Mouse (Mus musculus) hindbrain, embryonic 15.5 days (tissue): ENCODE results near the gene Pcmtd2. TPM values are rescaled to one million over a fixed set of nuclear protein-coding genes. Genes with fewer than 3 reads are reported as not detected.
A peak's percentile ranks its signal among the peaks of the same experiment; 100 is the strongest.
"Not testable (repeated sequence)": the region's sequence is repeated elsewhere in the genome, so short reads cannot be mapped to it uniquely, and the experiment has no call there.

ENCODE experiments used
- ATAC-seq: fragments of 200-750 bp; cut with Nextera tagmentation; 2 replicates; pipeline ENCODE4 v1.8.0; 2017; ENCODE audit warnings: low read depth, moderate number of reproducible peaks, moderate TSS enrichment; ENCODE audit not compliant: low FRiP score
- H3K27ac ChIP-seq: fragments of 300-500 bp; sonication (generic); replicated peaks from 2 replicates; pipeline ENCODE4 v1.5.1; 2015; ENCODE audit warnings: mild to moderate bottlenecking, inconsistent platforms
- H3K27me3 ChIP-seq: fragments of 300-500 bp; sonication (generic); 2 replicates; pipeline ENCODE4 v1.6.1; 2015; ENCODE audit warnings: control low read depth, inconsistent platforms
- H3K36me3 ChIP-seq: fragments of 300-500 bp; sonication (generic); 2 replicates; pipeline ENCODE4 v1.6.1; 2015; ENCODE audit warnings: control low read depth, inconsistent platforms
- H3K4me1 ChIP-seq: fragments of 300-500 bp; sonication (generic); replicated peaks from 2 replicates; pipeline ENCODE4 v1.6.1; 2015; ENCODE audit warnings: control low read depth, inconsistent platforms
- H3K4me2 ChIP-seq: fragments of 300-500 bp; sonication (generic); 2 replicates; pipeline ENCODE4 v1.6.1; 2015; ENCODE audit warnings: moderate library complexity, mild to moderate bottlenecking, inconsistent platforms
- H3K4me3 ChIP-seq: fragments of 300-500 bp; sonication (generic); 2 replicates; pipeline ENCODE4 v1.5.1; 2015; ENCODE audit warnings: mild to moderate bottlenecking, inconsistent platforms
- H3K9ac ChIP-seq: fragments of 300-500 bp; sonication (generic); 2 replicates; pipeline ENCODE4 v1.6.1; 2015; ENCODE audit warnings: inconsistent platforms
- H3K9me3 ChIP-seq: fragments of 300-500 bp; sonication (generic); 2 replicates; pipeline ENCODE4 v1.6.1; 2016; ENCODE audit warnings: control low read depth, inconsistent platforms
- WGBS: fragments of 180-500 bp; shearing (Covaris S2); methylation state at CpG from one replicate; pipeline ENCODE4 v1.1.7; 2015; 5-methylcytosine and 5-hydroxymethylcytosine counted together
- polyA plus RNA-seq: library from polyadenylated mRNA; unstranded; fragments of >200 nt; fragmentation: Nextera tagmentation; extraction: Ambion mirVana; gene quantifications from 2 replicates; pipeline ENCODE4 v1.2.1, GENCODE M21; 2015

The Pcmtd2 gene
- polyA plus RNA-seq: 27.2 and 28.8 TPM in 2 replicates

DNA sequence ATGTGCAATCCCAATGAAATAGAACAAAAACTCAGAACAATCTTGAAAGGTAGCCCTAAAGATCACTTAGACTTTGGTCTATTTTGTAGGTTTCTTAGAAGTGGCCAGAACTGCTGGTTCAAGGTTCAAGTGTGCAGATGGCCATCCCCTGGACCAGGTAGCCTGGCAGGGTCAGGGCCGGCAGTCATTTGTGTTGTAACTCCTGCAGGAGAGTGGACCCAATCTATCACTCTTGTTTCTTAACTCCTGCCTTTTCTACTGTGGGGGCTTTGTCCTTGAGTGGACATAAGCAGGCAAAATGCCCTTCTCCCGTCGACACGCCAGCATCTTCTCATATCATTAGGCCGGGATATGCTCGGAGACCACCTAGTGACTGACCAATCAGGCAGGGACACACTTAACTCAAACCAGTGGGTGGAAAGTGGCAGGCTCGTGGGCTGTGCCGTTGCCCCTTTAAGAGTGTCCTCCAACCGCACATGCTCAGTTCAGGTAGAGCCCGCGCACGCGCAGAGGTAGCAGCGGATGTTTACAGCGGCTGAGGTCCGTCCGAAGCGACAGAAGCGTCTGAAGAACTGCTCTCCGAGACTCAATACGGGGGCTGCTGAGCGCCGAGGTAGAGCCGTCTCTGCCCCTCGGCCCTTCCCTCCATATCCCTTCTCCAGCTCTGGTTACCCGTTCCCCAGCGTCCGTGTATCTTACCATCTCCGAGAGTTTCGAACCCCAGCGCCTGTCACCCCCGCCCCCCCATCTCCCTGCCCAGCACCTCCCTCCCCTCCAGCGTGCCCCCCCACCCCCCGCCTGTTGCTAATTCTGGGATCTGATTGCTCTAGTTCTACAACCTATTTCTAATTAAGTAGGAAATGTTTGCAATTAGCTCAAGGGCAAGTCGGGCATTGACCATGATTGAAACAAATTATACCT lies at the start of gene Pcmtd2:
Gene Pcmtd2, plus strand, starts transcription at position 483 of the 921 bp plus-strand sequence.
- Histone ChIP-seq H3K36me3 (peaks cover 4% of the 10 kb centered on the region; the same call in 1 of the 2 replicates), H3K4me3 (peak within 1 kb of the TSS; percentile 85), H3K9me3 (no peaks in the 10 kb centered on the region), H3K27me3 (no peaks in the 10 kb centered on the region), H3K4me2 (peak within 1 kb of the TSS; percentile 75), H3K27ac (peak within 1 kb of the TSS; percentile 88), H3K4me1 (peaks cover 16% of the 10 kb centered on the region), H3K9ac (peak within 1 kb of the TSS; percentile 82)
- ATAC-seq: peak; percentile 99
- WGBS: under 1% methylated on average over 35 of the region's 35 CpGs

DNA sequence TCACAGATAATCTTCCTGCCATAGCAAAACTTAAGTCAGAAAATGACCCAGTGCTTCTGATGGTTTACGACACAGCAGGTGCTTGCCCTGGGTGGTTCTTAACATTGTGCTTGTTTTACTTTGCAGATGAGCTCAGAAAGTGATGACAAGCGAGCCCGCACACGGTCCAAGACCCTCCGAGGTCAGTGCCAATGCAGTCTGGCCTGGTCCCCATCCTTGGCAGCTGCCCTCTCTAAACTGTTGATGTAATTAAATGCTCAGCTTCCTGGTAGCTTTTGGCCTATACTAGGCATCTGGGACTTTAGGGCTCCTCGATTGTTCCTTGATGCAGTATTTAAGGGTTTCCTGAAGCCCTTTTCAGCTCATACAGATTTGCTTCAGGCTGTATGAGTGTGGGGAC lies 48.3 kb upstream of the Pcmtd2 start:
- Histone ChIP-seq H3K36me3 (peaks cover 17% of the 10 kb centered on the region; the same call in 1 of the 2 replicates), H3K4me3 (no peak overlapping the region), H3K9me3 (no peaks in the 10 kb centered on the region), H3K9ac (no peak overlapping the region), H3K4me2 (no peak overlapping the region), H3K27ac (no peak overlapping the region), H3K27me3 (no peaks in the 10 kb centered on the region), H3K4me1 (no peaks in the 10 kb centered on the region)
- 77% methylated on average over 6 of the region's 6 CpGs for WGBS
- no peak for ATAC-seq

DNA sequence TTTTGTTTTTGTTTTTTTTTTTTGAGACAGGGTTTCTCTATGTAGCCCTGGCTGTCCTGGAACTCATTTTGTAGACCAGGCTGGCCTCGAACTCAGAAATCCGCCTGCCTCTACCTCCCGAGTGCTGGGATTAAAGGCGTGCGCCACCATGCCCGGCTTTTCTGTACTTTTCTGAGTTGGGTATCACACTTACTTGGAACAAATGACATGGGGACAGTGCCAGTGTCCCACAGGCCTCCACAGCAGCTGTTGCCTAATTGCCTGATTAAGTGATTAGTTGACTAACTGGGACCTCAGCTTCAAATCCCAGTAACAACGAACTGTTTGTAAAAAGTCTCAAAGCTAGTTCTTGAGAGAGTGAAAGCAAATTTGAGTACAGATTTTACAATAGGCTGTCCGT lies 44.5 kb upstream of the Pcmtd2 start:
- H3K9me3 ChIP-seq, H3K27ac ChIP-seq, H3K4me3 ChIP-seq, H3K4me1 ChIP-seq, H3K27me3 ChIP-seq, H3K4me2 ChIP-seq, H3K9ac ChIP-seq, ATAC-seq: not testable (repeated sequence)
- WGBS: 89% methylated on average over 8 of the region's 8 CpGs
- peaks cover 29% of the 10 kb centered on the region for H3K36me3 ChIP-seq

DNA sequence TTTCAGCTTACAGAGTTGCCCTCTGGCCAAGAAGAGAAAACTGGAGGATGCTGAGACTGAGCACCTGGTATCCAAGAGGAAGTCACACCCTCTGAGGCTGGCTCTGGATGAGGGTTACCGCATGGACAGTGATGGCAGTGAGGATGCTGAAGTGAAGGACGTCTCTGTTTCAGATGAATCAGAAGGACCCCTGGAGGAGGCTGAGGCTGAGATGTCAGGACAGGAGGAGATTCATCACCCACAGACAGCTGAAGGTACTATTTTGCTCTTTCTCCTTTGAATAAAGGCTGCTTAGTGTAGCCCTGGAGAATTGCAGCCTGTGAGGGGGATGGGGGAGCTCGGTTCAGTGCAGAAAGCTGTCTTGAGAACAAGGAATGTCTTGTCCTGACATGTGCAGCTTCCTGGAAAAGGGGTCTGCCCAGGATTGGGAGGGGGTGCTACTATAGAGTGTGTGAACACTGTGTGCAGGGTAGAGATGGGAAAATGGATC lies 42.0 kb upstream of the Pcmtd2 start:
- WGBS: 53% methylated on average over 3 of the region's 3 CpGs
- peaks cover 19% of the 10 kb centered on the region for H3K36me3 ChIP-seq
- no peak overlapping the region for H3K27ac ChIP-seq
- H3K27me3 ChIP-seq: no peaks in the 10 kb centered on the region
- no peak overlapping the region for H3K9ac ChIP-seq
- no peak overlapping the region for H3K4me3 ChIP-seq
- H3K9me3 ChIP-seq: no peaks in the 10 kb centered on the region
- ATAC-seq: peak; percentile 66; the same call in 1 of the 2 replicates
- no peak overlapping the region for H3K4me2 ChIP-seq
- H3K4me1 ChIP-seq: no peaks in the 10 kb centered on the region

DNA sequence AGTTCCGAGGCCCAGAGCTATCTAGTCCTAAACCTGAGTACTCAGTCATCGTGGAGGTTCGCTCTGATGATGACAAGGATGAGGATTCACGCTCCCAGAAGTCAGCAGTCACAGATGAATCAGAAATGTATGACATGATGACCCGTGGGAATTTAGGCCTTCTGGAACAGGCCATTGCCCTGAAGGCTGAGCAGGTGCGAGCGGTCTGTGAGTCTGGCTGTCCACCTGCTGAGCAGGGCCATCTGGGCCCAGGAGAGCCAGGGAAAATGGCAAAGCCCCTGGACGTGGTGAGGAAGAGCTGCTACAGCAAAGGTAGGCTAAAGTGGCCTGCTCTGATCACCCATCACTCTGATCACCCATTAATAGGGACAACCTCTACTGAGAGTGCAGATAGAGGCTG lies 40.0 kb upstream of the Pcmtd2 start:
- H3K4me3 ChIP-seq: no peak overlapping the region
- no peak overlapping the region for H3K9ac ChIP-seq
- WGBS: 60% methylated on average over 8 of the region's 8 CpGs
- H3K4me1 ChIP-seq: no peaks in the 10 kb centered on the region
- no peak overlapping the region for H3K4me2 ChIP-seq
- no peak overlapping the region for H3K27ac ChIP-seq
- H3K27me3 ChIP-seq: no peaks in the 10 kb centered on the region
- H3K9me3 ChIP-seq: no peaks in the 10 kb centered on the region
- peaks cover 30% of the 10 kb centered on the region for H3K36me3 ChIP-seq
- no peak for ATAC-seq

DNA sequence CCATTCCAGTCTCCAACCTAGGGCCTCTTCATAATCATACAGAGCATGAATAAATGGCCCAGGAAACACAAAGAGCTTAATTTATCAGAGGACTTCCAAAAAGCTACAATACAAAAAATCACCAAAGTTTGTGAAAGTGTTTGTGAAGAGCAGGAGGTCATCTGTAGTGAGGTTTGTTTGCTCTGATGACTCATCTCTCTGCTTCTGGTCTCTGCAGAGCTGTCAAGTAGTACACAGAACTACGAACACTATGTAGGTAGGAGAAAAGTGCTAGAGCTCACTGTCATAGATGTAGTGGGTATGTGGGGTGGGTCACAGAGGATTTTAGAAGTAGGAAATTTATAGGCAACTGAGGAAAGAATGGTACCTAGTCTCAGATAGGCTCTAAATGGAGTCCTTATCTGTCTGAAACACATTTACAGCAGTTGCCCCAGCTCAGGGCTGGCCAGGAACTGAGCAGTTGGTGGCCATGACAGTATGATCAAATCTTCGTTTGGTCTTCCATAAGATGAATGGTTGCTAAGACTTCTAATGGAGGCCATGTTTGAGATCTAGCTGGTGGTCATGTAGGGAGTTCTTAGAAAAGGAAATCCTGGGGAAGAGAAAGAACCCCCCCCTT lies 8.5 kb upstream of the Pcmtd2 start:
- H3K4me3 ChIP-seq: no peak overlapping the region
- no peaks in the 10 kb centered on the region for H3K9me3 ChIP-seq
- H3K27ac ChIP-seq: no peak overlapping the region
- WGBS: 81% methylated on average over 2 of the region's 2 CpGs
- no peaks in the 10 kb centered on the region for H3K27me3 ChIP-seq
- no peaks in the 10 kb centered on the region for H3K4me1 ChIP-seq
- ATAC-seq: no peak
- H3K4me2 ChIP-seq: no peak overlapping the region
- H3K36me3 ChIP-seq: peaks cover 49% of the 10 kb centered on the region
- H3K9ac ChIP-seq: no peak overlapping the region

DNA sequence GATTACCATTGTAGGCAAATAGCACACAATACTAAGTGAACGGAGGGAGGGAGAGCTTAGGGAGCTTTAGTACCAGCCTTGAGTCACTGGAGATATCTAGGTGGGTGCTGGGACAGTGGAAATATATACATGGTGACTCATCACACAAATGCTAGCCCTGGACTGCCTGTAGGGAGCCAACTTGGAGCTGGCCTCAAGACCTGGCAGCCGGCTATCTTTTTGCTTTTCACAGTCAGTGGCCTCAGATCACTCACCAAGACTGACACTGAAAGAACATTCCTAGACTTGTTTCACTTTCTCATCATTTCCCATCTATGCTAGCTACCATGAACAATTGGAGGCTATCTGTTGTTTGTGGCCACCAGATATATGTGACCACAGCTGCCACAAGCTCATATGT lies 4.9 kb upstream of the Pcmtd2 start:
- Histone ChIP-seq H3K9me3 (no peaks in the 10 kb centered on the region), H3K4me2 (no peak overlapping the region), H3K4me1 (peaks cover 4% of the 10 kb centered on the region), H3K27ac (no peak overlapping the region), H3K27me3 (no peaks in the 10 kb centered on the region), H3K4me3 (no peak overlapping the region), H3K9ac (no peak overlapping the region), H3K36me3 (peaks cover 18% of the 10 kb centered on the region)
- no peak for ATAC-seq
- 74% methylated on average over 2 of the region's 2 CpGs for WGBS

DNA sequence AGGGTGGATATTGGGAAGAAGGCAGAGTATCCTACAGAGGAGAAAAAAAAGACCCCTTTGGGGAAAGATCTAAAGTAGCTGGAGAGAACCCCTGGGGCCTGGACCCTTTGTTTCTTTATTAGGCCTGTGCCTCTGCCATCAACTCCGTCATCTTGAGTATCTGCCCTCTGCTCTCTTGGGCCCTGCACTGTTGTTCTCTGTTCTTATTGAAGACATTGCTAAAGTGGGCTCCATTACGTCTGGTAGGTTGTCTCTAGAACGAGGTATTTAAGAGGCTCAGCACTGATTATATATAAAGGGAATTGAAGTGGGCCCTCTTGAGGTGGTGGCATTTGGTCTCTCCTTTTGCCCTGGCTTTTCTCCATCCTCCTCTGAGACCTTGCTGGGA lies 633 bp downstream of the Pcmtd2 start:
- 0% methylated on average over 3 of the region's 3 CpGs for WGBS
- ATAC-seq: peak; percentile 32; the same call in 1 of the 2 replicates
- no peaks in the 10 kb centered on the region for H3K9me3 ChIP-seq
- H3K4me2 ChIP-seq: peak overlapping the region; percentile 75
- peaks cover 16% of the 10 kb centered on the region for H3K4me1 ChIP-seq
- H3K27me3 ChIP-seq: no peaks in the 10 kb centered on the region
- peaks cover 4% of the 10 kb centered on the region; the same call in 1 of the 2 replicates for H3K36me3 ChIP-seq
- H3K4me3 ChIP-seq: peak overlapping the region; percentile 85
- peak overlapping the region; percentile 88 for H3K27ac ChIP-seq
- H3K9ac ChIP-seq: peak overlapping the region; percentile 82

DNA sequence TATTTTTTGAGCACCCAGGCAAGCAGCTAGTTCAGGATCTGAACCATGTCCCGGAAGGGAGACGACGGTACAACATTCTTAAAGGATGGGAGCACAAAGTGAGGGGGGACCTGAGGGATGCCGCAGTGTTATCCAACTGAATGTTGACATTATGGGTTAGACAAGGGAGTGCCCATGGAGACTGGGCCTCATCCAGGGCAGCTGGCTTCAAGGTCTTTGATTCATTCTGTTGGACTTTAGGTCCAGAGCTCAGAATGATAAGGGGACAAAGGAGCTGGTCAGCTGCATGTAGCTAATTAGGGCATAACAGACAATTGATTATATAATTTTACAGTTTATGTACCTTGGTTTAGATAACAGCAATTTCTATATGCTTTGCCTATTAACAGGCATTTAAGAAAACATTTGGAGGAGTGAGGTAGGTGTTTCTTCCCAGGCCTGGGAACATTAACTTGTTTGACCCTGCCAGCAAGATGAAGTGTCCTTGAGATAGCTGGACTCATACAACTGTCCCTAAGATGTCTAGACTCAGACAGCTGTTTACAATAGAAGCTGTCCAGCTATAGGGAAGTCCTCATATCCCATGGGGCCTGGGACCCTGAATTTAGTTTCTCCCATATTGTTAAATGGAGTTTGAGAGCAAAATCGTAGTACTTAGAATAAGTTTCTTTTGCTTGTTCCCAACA lies 8.2 kb downstream of the Pcmtd2 start:
- H3K9ac ChIP-seq: no peak overlapping the region
- no peaks in the 10 kb centered on the region for H3K27me3 ChIP-seq
- no peak for ATAC-seq
- H3K36me3 ChIP-seq: peaks cover 42% of the 10 kb centered on the region
- H3K9me3 ChIP-seq: no peaks in the 10 kb centered on the region
- no peaks in the 10 kb centered on the region for H3K4me1 ChIP-seq
- no peak overlapping the region for H3K27ac ChIP-seq
- 84% methylated on average over 5 of the region's 5 CpGs for WGBS
- H3K4me3 ChIP-seq: no peak overlapping the region
- no peak overlapping the region for H3K4me2 ChIP-seq

DNA sequence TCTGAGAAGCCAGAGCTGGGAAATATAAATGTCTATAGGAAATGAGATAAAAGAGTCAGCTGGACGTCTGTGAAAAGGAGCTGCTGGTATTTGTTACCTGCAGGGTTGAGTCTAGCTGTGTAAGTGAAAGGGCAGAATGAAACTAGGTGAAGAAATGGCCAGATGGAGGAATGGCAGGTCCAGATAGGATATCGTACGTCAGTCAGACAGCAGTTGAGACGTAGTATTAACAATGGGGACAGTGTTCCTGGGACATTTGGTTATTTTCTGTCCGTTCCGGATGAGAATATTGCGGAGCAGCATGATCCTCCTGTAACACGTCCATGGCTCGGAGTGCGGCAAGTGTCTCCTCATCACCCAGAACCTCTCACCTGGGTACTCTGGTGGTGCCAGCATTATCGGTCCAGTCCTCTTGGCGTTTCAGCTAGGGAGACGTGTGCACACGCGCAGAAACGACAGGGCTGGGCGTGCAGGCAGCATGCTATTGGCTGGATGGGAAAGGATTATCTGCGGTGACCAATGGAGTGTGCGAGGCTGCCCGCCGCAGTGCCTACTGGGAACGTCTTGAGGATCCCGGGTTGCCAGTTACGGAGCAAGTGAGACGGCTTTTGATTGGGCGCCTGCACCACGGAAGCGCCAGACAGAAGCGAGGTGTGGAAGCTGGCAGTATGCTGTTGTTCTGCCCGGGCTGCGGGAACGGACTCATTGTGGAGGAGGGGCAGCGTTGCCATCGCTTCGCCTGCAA lies 26.3 kb downstream of the Pcmtd2 start, which contains the start of gene Polr3k:
Gene Polr3k, plus strand, starts transcription at position 547 of the 745 bp plus-strand sequence.
- Histone ChIP-seq H3K9ac (peak within 1 kb of the TSS; percentile 69), H3K4me2 (peak within 1 kb of the TSS; percentile 84), H3K4me1 (peaks cover 31% of the 10 kb centered on the region), H3K27ac (peak within 1 kb of the TSS; percentile 86), H3K27me3 (no peaks in the 10 kb centered on the region), H3K36me3 (peaks cover 14% of the 10 kb centered on the region), H3K4me3 (peak within 1 kb of the TSS; percentile 78), H3K9me3 (no peaks in the 10 kb centered on the region)
- ATAC-seq: peak; percentile 100
- WGBS: under 1% methylated on average over 35 of the region's 35 CpGs

DNA sequence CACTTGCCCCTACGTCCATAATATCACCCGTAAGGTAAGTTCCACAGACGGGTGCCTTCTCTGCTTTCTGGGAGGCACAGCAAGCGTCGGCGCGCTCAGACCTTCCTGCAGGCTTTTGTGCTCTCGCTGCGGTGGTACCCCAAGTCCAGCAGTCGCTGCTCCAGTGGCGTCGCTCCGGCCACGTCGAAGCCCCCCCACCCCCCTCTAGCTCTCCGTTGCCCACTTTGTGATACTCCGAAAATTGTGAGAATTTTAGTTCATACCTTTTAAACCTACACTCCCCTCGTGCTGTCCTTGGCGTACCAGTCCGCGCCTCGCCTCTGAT lies 26.8 kb downstream of the Pcmtd2 start:
- H3K9ac ChIP-seq: peak overlapping the region; percentile 69
- peak overlapping the region; percentile 84 for H3K27ac ChIP-seq
- H3K4me1 ChIP-seq: peaks cover 31% of the 10 kb centered on the region
- H3K36me3 ChIP-seq: peaks cover 19% of the 10 kb centered on the region
- H3K4me2 ChIP-seq: peak overlapping the region; percentile 84
- H3K9me3 ChIP-seq: no peaks in the 10 kb centered on the region
- WGBS: 0% methylated on average over 22 of the region's 22 CpGs
- H3K4me3 ChIP-seq: peak overlapping the region; percentile 78
- ATAC-seq: peak; percentile 61
- no peaks in the 10 kb centered on the region for H3K27me3 ChIP-seq
